Mouse (Mus musculus) lung, postnatal 0 days (tissue): Measurements from ENCODE around the gene Slc24a3.

Experiments
- CTCF ChIP-seq: IDR thresholded peaks from 2 replicates; pipeline ENCODE4 v1.5.1; 2016; ENCODE audit warnings: antibody characterized with exemption, mild to moderate bottlenecking
- EP300 ChIP-seq: IDR thresholded peaks from 2 replicates; pipeline ENCODE4 v1.6.1; 2016; ENCODE audit warnings: antibody characterized with exemption, mild to moderate bottlenecking, control low read depth

- TF ChIP-seq CTCF (no peak), EP300 (no peak)
Measured at GRCm38 (mm10) chr2:145370795-145371194, 203.2 kb downstream of the Slc24a3 start.
